Mouse (Mus musculus) kidney, adult 2 months (tissue): ENCODE measurements around the gene Satb1.

Experiments used
- CTCF ChIP-seq: fragments of 200-500 bp; conservative IDR thresholded peaks from 2 replicates; pipeline ENCODE4 v1.5.1; 2011; ENCODE audit warnings: low read depth, mild to moderate bottlenecking, control low read depth, low read length, moderate library complexity, mixed read lengths; ENCODE audit not compliant: insufficient read depth, insufficient read length
- POLR2A ChIP-seq: fragments of 200-500 bp; IDR thresholded peaks from one replicate; pipeline ENCODE4 v1.6.1; 2011; ENCODE audit warnings: low read depth, low read length, control low read depth

DNA sequence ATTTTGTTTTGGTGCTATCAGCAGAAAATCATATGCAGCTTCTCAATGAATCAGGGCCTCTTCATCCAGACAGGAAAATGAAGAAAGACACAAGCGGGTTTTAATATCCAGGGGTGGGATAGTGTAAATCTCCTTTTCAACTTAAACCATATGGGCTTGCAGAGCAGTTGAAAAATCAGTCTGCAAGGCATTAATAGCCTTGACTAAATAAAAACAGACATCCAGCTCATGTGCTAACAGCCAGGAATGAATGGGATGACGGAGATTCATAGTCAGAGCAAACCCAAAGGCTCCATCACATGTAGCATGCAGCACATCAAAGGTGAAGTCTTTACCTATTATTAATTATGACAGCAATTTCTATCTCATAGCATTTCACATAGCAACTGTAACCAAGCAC is 142.6 kb downstream of the Satb1 start:
- TF ChIP-seq CTCF (no peak), POLR2A (no peak)
